Mouse (Mus musculus) spleen, adult 2 months (tissue): ENCODE results near the gene Csk.

ENCODE experiments used
- CTCF ChIP-seq: fragments of 200-500 bp; IDR thresholded peaks from 2 replicates; pipeline ENCODE4 v1.5.1; 2011; ENCODE audit warnings: mild to moderate bottlenecking, inconsistent platforms; ENCODE audit not compliant: insufficient read depth, insufficient read length, insufficient replicate concordance; ENCODE audit errors: extremely low read depth
- POLR2A ChIP-seq: fragments of 200-500 bp; IDR thresholded peaks from 2 replicates; pipeline ENCODE4 v1.6.1; 2011; ENCODE audit warnings: low read depth, low read length, inconsistent platforms

GRCm38 (mm10) chr9:57597265-57597664 lies 56.2 kb downstream of the Csk start:
- TF ChIP-seq CTCF: no peak
- no peak for TF ChIP-seq POLR2A
